Mouse (Mus musculus) embryonic facial prominence, embryonic 13.5 days (tissue): ENCODE measurements around the gene Tmx1. TPM values are rescaled to one million over a fixed set of nuclear protein-coding genes. Genes with fewer than 3 reads are reported as not detected.

Source experiments
- ATAC-seq: fragments of 200-750 bp; cut with Nextera tagmentation; 2 replicates; pipeline ENCODE4 v1.8.0; 2017; ENCODE audit warnings: low read depth; ENCODE audit not compliant: insufficient number of reproducible peaks, insufficient read depth, low FRiP score, low TSS enrichment
- H3K27ac ChIP-seq: fragments of 300-500 bp; sonication (generic); 2 replicates; pipeline ENCODE4 v1.5.1; 2015; ENCODE audit warnings: moderate library complexity, mild to moderate bottlenecking, inconsistent platforms
- H3K27me3 ChIP-seq: fragments of 300-500 bp; sonication (generic); 2 replicates; pipeline ENCODE4 v1.6.1; 2015; ENCODE audit warnings: mild to moderate bottlenecking, inconsistent platforms
- H3K36me3 ChIP-seq: fragments of 300-500 bp; sonication (generic); 2 replicates; pipeline ENCODE4 v1.6.1; 2015; ENCODE audit warnings: mild to moderate bottlenecking, inconsistent platforms
- H3K4me1 ChIP-seq: fragments of 300-500 bp; sonication (generic); 2 replicates; pipeline ENCODE4 v1.6.1; 2015; ENCODE audit warnings: inconsistent platforms
- H3K4me2 ChIP-seq: fragments of 300-500 bp; sonication (generic); 2 replicates; pipeline ENCODE4 v1.6.1; 2015; ENCODE audit warnings: moderate library complexity, mild to moderate bottlenecking, inconsistent platforms
- H3K4me3 ChIP-seq: fragments of 300-500 bp; sonication (generic); 2 replicates; pipeline ENCODE4 v1.5.1; 2015; ENCODE audit warnings: mild to moderate bottlenecking, inconsistent platforms
- H3K9ac ChIP-seq: fragments of 300-500 bp; sonication (generic); 2 replicates; pipeline ENCODE4 v1.6.1; 2015; ENCODE audit warnings: mild to moderate bottlenecking, inconsistent platforms
- H3K9me3 ChIP-seq: fragments of 300-500 bp; sonication (generic); 2 replicates; pipeline ENCODE4 v1.6.1; 2016; ENCODE audit warnings: inconsistent platforms
- WGBS: fragments of 180-500 bp; shearing (Covaris S2); methylation state at CpG from one replicate; pipeline ENCODE4 v1.1.7; 2015; ENCODE audit warnings: mixed read lengths; 5-methylcytosine and 5-hydroxymethylcytosine counted together
- polyA plus RNA-seq: library from polyadenylated mRNA; unstranded; fragments of >200 nt; fragmentation: Nextera tagmentation; extraction: Ambion mirVana; gene quantifications from 2 replicates; pipeline ENCODE4 v1.2.1, GENCODE M21; 2015

Tmx1 gene
- polyA plus RNA-seq, 1 experiment from 2014 or later = 93.2 TPM

GRCm38 (mm10) chr12:70492441-70492840, 39.5 kb downstream of the Tmx1 start:
- H3K27ac ChIP-seq = no peak overlapping the region
- ATAC-seq = no peak
- WGBS = 90% methylated on average over 10 of the region's 10 CpGs
- no peak overlapping the region for H3K9ac ChIP-seq
- peaks cover 14% of the 10 kb centered on the region for H3K4me1 ChIP-seq
- no peaks in the 10 kb centered on the region for H3K36me3 ChIP-seq
- no peak overlapping the region for H3K4me3 ChIP-seq
- H3K9me3 ChIP-seq = no peaks in the 10 kb centered on the region
- no peaks in the 10 kb centered on the region for H3K27me3 ChIP-seq
- no peak overlapping the region for H3K4me2 ChIP-seq

DNA sequence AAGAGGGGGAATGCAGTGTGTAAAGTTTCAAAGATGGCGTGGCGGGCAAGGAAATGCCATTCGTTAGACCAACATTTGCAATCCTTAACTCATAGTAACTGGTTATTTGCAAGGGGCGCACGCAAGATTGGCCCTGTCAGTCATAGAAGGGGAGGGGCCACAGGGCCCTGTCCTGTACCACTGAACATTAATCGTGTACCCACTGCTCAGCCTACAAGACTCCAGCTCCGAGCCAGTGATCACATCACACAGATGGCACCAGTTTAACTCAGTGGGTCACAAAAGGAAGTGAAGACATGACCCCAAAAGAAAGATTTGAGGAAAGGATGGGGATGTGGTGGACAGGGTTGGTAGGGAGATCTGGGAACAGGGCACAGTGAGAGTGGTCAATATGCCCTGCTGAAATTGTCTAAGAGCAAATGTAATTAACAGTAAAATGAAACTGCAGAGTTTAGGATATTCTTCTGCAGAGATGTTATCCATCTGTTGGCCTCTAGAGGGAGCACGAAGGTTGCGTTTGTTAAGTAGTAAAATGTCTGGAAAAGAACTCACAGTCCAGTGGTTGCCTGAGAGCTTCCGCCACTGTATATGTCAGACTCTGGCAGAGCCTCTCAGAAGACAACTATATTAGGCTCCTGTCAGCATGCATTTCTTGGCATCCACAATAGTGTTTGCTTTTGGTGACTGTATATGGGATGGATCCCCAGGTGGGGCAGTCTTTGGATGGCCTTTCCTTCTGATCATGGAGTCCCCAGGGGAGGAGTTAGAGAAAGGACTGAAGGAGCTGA, 41.8 kb downstream of the Tmx1 start:
- peaks cover 14% of the 10 kb centered on the region for H3K4me1 ChIP-seq
- WGBS = 55% methylated on average over 10 of the region's 10 CpGs
- H3K27me3 ChIP-seq = no peaks in the 10 kb centered on the region
- 0 out of 2 replicates have a peak, but pooled peaks have one; percentile 15 for ATAC-seq
- H3K36me3 ChIP-seq = no peaks in the 10 kb centered on the region
- no peaks in the 10 kb centered on the region; the same call in 1 of the 2 replicates for H3K9me3 ChIP-seq
- no peak overlapping the region for H3K4me2 ChIP-seq
- no peak overlapping the region for H3K9ac ChIP-seq
- 0 out of 2 replicates have a peak overlapping the region, but pooled peaks have one; percentile 12 for H3K27ac ChIP-seq
- no peak overlapping the region for H3K4me3 ChIP-seq

DNA sequence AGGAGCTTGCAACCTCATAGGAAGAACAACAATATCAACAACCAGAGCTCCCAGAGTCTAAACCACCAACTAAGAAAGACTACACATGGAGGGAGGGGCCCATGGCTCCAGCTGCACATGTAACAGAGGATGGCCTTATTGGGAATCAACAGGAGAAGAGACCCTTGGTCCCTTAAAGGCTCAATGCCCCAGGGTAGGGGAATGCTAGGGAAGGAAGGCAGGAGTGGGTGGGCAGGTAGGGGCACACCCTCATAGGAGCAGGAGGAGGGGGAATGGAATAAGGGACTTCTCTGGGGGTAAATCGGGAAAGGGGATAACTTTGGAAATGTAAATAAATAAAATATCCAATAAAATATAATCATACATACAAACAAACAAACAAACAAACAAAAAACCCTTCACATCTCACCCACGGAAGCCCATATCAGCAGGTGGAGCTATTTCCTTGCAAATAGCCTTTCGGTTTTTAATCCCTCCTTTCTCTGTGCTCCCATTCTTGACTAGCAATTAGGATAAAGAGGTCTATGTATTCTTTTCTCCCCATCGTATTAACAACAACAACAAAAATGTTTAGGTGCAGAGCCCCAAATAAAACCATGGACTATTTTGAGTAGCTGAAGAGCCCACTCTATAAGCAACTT, 42.5 kb downstream of the Tmx1 start:
- Histone ChIP-seq H3K27ac (0 out of 2 replicates have a peak overlapping the region, but pooled peaks have one; percentile 12), H3K9ac (no peak overlapping the region), H3K4me2 (no peak overlapping the region), H3K27me3 (no peaks in the 10 kb centered on the region), H3K36me3 (no peaks in the 10 kb centered on the region), H3K9me3 (no peaks in the 10 kb centered on the region; the same call in 1 of the 2 replicates), H3K4me3 (no peak overlapping the region), H3K4me1 (peaks cover 14% of the 10 kb centered on the region)
- ATAC-seq = no peak
- WGBS = 38% methylated on average over 4 of the region's 4 CpGs

GRCm38 (mm10) chr12:70498091-70498490, 45.2 kb downstream of the Tmx1 start:
- Histone ChIP-seq H3K9ac (no peak overlapping the region), H3K27ac (no peak overlapping the region), H3K4me3 (no peak overlapping the region), H3K4me2 (no peak overlapping the region), H3K9me3 (no peaks in the 10 kb centered on the region; the same call in 1 of the 2 replicates), H3K4me1 (peaks cover 14% of the 10 kb centered on the region), H3K27me3 (no peaks in the 10 kb centered on the region), H3K36me3 (no peaks in the 10 kb centered on the region)
- no peak for ATAC-seq
- 79% methylated on average over 3 of the region's 3 CpGs for WGBS

DNA sequence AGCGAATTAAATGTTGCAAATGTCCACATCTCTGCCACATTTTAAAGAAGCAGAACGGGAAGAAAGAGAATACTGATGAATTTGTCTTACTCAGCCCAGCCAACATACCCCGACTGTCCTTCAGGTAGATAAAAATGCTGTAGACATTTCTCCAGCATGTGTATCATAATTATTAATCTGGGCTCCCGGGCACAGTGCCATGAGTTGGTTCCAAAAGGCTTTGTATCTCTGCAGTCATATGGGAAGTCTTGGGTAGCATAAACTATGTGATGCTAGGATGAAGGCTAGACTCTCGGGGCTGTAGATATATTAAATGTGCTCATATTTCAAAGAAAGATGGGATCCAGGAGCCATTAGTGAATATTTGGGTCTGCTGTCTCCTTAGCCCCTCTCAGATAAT, 53.1 kb downstream of the Tmx1 start:
- Histone ChIP-seq H3K9ac (no peak overlapping the region), H3K36me3 (no peaks in the 10 kb centered on the region), H3K9me3 (no peaks in the 10 kb centered on the region), H3K27ac (no peak overlapping the region), H3K4me3 (no peak overlapping the region), H3K4me2 (no peak overlapping the region), H3K27me3 (no peaks in the 10 kb centered on the region), H3K4me1 (peaks cover 6% of the 10 kb centered on the region; the same call in 1 of the 2 replicates)
- WGBS = 74% methylated on average over 5 of the region's 5 CpGs
- ATAC-seq = no peak

DNA sequence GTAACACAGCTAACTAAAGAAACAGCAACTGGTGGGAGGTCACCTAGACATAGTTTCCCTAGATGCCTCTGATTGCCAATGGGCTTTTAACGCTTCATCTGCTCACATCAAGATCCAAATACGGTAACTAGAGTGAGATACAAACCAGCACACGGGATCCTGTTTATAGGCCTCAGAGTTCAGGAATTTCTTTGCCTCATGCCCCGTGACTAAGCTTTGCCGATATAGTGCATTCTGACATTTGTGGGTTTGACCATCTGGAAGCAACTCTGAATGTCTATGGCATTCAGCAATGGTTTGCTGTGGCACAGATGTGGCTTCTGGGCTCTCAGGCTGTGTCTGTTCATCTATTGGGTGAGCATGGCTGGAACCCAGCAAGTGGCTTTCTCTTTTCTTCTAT, 59.1 kb downstream of the Tmx1 start:
- H3K4me1 ChIP-seq = peaks cover 6% of the 10 kb centered on the region; the same call in 1 of the 2 replicates
- no peak overlapping the region for H3K4me3 ChIP-seq
- no peaks in the 10 kb centered on the region for H3K27me3 ChIP-seq
- WGBS = 47% methylated on average over 5 of the region's 5 CpGs
- ATAC-seq = no peak
- no peaks in the 10 kb centered on the region for H3K9me3 ChIP-seq
- no peak overlapping the region for H3K9ac ChIP-seq
- no peaks in the 10 kb centered on the region for H3K36me3 ChIP-seq
- no peak overlapping the region for H3K27ac ChIP-seq
- no peak overlapping the region for H3K4me2 ChIP-seq

DNA sequence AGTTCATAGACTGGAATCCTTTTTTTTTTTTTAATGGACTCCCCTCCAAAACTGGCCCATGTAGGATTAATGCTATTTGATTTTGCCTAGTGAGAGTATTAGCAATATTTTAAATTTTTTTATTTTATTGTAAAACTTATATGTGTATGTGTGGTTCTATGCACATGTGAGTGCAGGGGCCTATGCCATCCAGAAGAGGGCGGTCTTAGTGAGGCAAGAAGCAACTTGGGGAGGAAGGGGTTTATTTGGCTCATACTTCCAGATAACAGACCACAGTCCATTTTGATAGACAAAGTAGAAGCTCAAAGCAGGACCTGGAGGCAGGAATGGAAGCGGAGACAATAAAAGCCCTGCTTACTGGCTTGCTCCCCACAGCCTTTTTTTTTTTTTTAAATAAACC, 59.5 kb downstream of the Tmx1 start:
- no peak for ATAC-seq
- Histone ChIP-seq H3K27ac (no peak overlapping the region), H3K4me1 (peaks cover 6% of the 10 kb centered on the region; the same call in 1 of the 2 replicates), H3K36me3 (no peaks in the 10 kb centered on the region), H3K9ac (no peak overlapping the region), H3K4me2 (no peak overlapping the region), H3K27me3 (no peaks in the 10 kb centered on the region), H3K9me3 (no peaks in the 10 kb centered on the region), H3K4me3 (no peak overlapping the region)
- WGBS = 84% methylated on average over 2 of the region's 2 CpGs

Other genes with a start within 250 kb of the Tmx1 start
- 16.3 and 19.7 TPM in 2 replicates for gene Pygl, start 221.6 kb upstream of the Tmx1 start, polyA plus RNA-seq
- gene Trim9, start 105.5 kb upstream of the Tmx1 start, polyA plus RNA-seq = 1.5 and 2.3 TPM in 2 replicates